Mouse (Mus musculus): Measurements from ENCODE around the gene Olfr311.

DNA sequence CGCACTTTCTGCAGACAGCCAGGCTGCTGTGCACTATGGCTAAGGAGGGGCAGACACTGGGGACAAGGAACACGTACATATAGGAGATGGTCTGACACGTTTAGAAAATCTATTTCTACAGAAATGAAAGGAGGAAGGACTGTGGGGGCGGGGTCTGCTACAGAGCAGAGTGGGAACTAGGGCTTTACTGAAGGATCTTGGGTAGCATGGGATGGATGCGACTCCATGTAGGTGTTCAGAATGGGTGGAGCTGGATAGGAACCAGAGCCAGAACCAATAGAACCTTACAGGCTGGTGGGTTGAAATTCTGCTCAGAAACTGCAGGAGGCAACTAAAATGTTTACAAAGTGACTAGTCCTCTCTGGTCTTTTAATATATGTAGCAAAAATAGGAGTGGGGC is 39.3 kb upstream of the Olfr311 start:
- no peak for TF ChIP-seq CTCF (IDR thresholded peaks at IDR 0.05; ENCODE audit: control insufficient read depth, insufficient read depth, low read length)
- no peak for TF ChIP-seq POLR2A (IDR thresholded peaks at IDR 0.05; ENCODE audit: borderline replicate concordance, control insufficient read depth, low read depth, low read length)
